Mouse (Mus musculus) limb, embryonic 11.5 days (tissue): Measurements from ENCODE around the gene Zc3h8. TPM values are rescaled to one million over a fixed set of nuclear protein-coding genes. Genes with fewer than 3 reads are reported as not detected.
A peak's percentile ranks its signal among the peaks of the same experiment; 100 is the strongest.

Experiments used
- ATAC-seq: fragments of 200-750 bp; cut with Nextera tagmentation; 2 replicates; pipeline ENCODE4 v1.8.0; 2017; ENCODE audit warnings: low read depth; ENCODE audit not compliant: insufficient number of reproducible peaks, low FRiP score, low TSS enrichment
- DNase-seq: peaks from one replicate; pipeline ENCODE4 v3.0.0-alpha.2; 2015; ENCODE audit warnings: low spot score
- H3K27ac ChIP-seq: fragments of 300-500 bp; sonication (generic); replicated peaks from 2 replicates; pipeline ENCODE4 v1.5.1; 2014; ENCODE audit warnings: low read depth, mild to moderate bottlenecking, low read length
- H3K27me3 ChIP-seq: fragments of 300-500 bp; sonication (generic); 2 replicates; pipeline ENCODE4 v1.6.1; 2014; ENCODE audit warnings: mild to moderate bottlenecking, low read length, mixed read lengths; ENCODE audit not compliant: control insufficient read depth, insufficient read depth
- H3K36me3 ChIP-seq: fragments of 300-500 bp; sonication (generic); 2 replicates; pipeline ENCODE4 v1.6.1; 2014; ENCODE audit warnings: mild to moderate bottlenecking, low read length, moderate library complexity, mixed read lengths; ENCODE audit not compliant: control insufficient read depth, insufficient read depth
- H3K4me1 ChIP-seq: fragments of 300-500 bp; sonication (generic); 2 replicates; pipeline ENCODE4 v1.6.1; 2014; ENCODE audit warnings: low read length, mixed read lengths; ENCODE audit not compliant: control insufficient read depth, insufficient read depth
- H3K4me2 ChIP-seq: fragments of 300-500 bp; sonication (generic); 2 replicates; pipeline ENCODE4 v1.6.1; 2014; ENCODE audit warnings: low read depth, mild to moderate bottlenecking, moderate library complexity; ENCODE audit not compliant: severe bottlenecking
- H3K4me3 ChIP-seq: fragments of 300-500 bp; sonication (generic); 2 replicates; pipeline ENCODE4 v1.5.1; 2014; ENCODE audit warnings: low read depth, low read length
- H3K9ac ChIP-seq: fragments of 300-500 bp; sonication (generic); 2 replicates; pipeline ENCODE4 v1.6.1; 2014; ENCODE audit warnings: mild to moderate bottlenecking, low read length
- H3K9me3 ChIP-seq: fragments of 300-500 bp; sonication (generic); 2 replicates; pipeline ENCODE4 v1.6.1; 2016; ENCODE audit warnings: low read length; ENCODE audit not compliant: control insufficient read depth
- WGBS: fragments of 180-500 bp; shearing (Covaris S2); extraction: QIAGEN DNeasy Blood & Tissue Kit; methylation state at CpG from one replicate; pipeline ENCODE4 v1.1.7; 2014; 5-methylcytosine and 5-hydroxymethylcytosine counted together
- polyA plus RNA-seq: library from polyadenylated mRNA; unstranded; fragments of >200 nt; fragmentation: Nextera tagmentation; extraction: Ambion mirVana; gene quantifications from 2 replicates; pipeline ENCODE4 v1.2.1, GENCODE M21; 2014

Gene Zc3h8
- polyA plus RNA-seq, 1 experiment from 2014 or later, result 8.5 TPM

GRCm38 (mm10) chr2:128966236-128966635 lies 22.4 kb upstream of the Zc3h8 start:
- H3K9ac ChIP-seq, result no peak overlapping the region
- WGBS, result 26% methylated on average over 6 of the region's 6 CpGs
- H3K27ac ChIP-seq, result no peak overlapping the region
- no peak for DNase-seq
- peak overlapping the region; percentile 71; the same call in 1 of the 2 replicates for H3K4me2 ChIP-seq
- no peaks in the 10 kb centered on the region for H3K36me3 ChIP-seq
- no peak for ATAC-seq
- H3K9me3 ChIP-seq, result no peaks in the 10 kb centered on the region
- H3K4me3 ChIP-seq, result peak overlapping the region; percentile 84; the same call in 1 of the 2 replicates
- no peaks in the 10 kb centered on the region for H3K27me3 ChIP-seq
- H3K4me1 ChIP-seq, result 0 out of 2 replicates have a peak, but pooled peaks cover 2% of the 10 kb centered on the region

- Histone ChIP-seq H3K4me1 (0 out of 2 replicates have a peak, but pooled peaks cover 2% of the 10 kb centered on the region), H3K27me3 (no peaks in the 10 kb centered on the region), H3K4me3 (no peak overlapping the region), H3K4me2 (no peak overlapping the region; the same call in 1 of the 2 replicates), H3K9me3 (no peaks in the 10 kb centered on the region), H3K36me3 (no peaks in the 10 kb centered on the region), H3K27ac (peak overlapping the region; percentile 53; the same call in 1 of the 2 replicates), H3K9ac (no peak overlapping the region)
- ATAC-seq, result no peak
- WGBS, result 21% methylated on average over 5 of the region's 5 CpGs
- DNase-seq, result peak; percentile 58
These were observed 21.7 kb upstream of the Zc3h8 start for GRCm38 (mm10) chr2:128965505-128966105.

- ATAC-seq, result no peak
These were observed 10.3 kb upstream of the Zc3h8 start for GRCm38 (mm10) chr2:128954186-128954585.

GRCm38 (mm10) chr2:128947962-128948588 lies 4.2 kb upstream of the Zc3h8 start:
- Histone ChIP-seq H3K36me3 (no peaks in the 10 kb centered on the region), H3K4me2 (no peak overlapping the region), H3K27me3 (no peaks in the 10 kb centered on the region), H3K4me3 (no peak overlapping the region), H3K9me3 (no peaks in the 10 kb centered on the region), H3K27ac (no peak overlapping the region), H3K9ac (no peak overlapping the region), H3K4me1 (no peaks in the 10 kb centered on the region)
- WGBS, result 37% methylated on average over 6 of the region's 6 CpGs
- ATAC-seq (no peak), DNase-seq (no peak)

More at GRCm38 (mm10) chr2:128954186-128954585, 10.3 kb upstream of the Zc3h8 start:
- Histone ChIP-seq H3K4me3 (no peak overlapping the region), H3K27ac (no peak overlapping the region), H3K4me2 (no peak overlapping the region), H3K36me3 (no peaks in the 10 kb centered on the region), H3K27me3 (no peaks in the 10 kb centered on the region), H3K9me3 (no peaks in the 10 kb centered on the region), H3K4me1 (no peaks in the 10 kb centered on the region), H3K9ac (no peak overlapping the region)
- no peak for DNase-seq

- peaks cover 4% of the 10 kb centered on the region; the same call in 1 of the 2 replicates for H3K36me3 ChIP-seq
- H3K27me3 ChIP-seq, result no peaks in the 10 kb centered on the region
- H3K4me1 ChIP-seq, result no peaks in the 10 kb centered on the region
- DNase-seq, result no peak
- no peak overlapping the region for H3K4me3 ChIP-seq
- H3K9me3 ChIP-seq, result no peaks in the 10 kb centered on the region
- WGBS, result 94% methylated on average over 3 of the region's 3 CpGs
- ATAC-seq, result no peak
- no peak overlapping the region for H3K9ac ChIP-seq
- no peak overlapping the region for H3K4me2 ChIP-seq
- H3K27ac ChIP-seq, result no peak overlapping the region
These were observed 7.6 kb downstream of the Zc3h8 start for GRCm38 (mm10) chr2:128936256-128936655.

- Histone ChIP-seq H3K27me3 (no peaks in the 10 kb centered on the region), H3K9ac (no peak overlapping the region), H3K27ac (no peak overlapping the region), H3K9me3 (no peaks in the 10 kb centered on the region), H3K4me3 (no peak overlapping the region), H3K36me3 (peaks cover 4% of the 10 kb centered on the region; the same call in 1 of the 2 replicates), H3K4me2 (no peak overlapping the region), H3K4me1 (no peaks in the 10 kb centered on the region)
- DNase-seq (no peak), ATAC-seq (no peak)
These were observed 13.2 kb downstream of the Zc3h8 start for GRCm38 (mm10) chr2:128930704-128931103.

- WGBS, result 76% methylated on average over 3 of the region's 3 CpGs
- Histone ChIP-seq H3K9me3 (no peaks in the 10 kb centered on the region), H3K4me2 (no peak overlapping the region), H3K27ac (no peak overlapping the region), H3K9ac (no peak overlapping the region), H3K36me3 (no peaks in the 10 kb centered on the region; the same call in 1 of the 2 replicates), H3K27me3 (no peaks in the 10 kb centered on the region), H3K4me3 (no peak overlapping the region), H3K4me1 (no peaks in the 10 kb centered on the region)
- ATAC-seq, result no peak
- no peak for DNase-seq
These were observed 15.4 kb downstream of the Zc3h8 start for GRCm38 (mm10) chr2:128928446-128928845.

GRCm38 (mm10) chr2:128924799-128925198 lies 19.1 kb downstream of the Zc3h8 start:
- H3K4me1 ChIP-seq, result no peaks in the 10 kb centered on the region
- DNase-seq, result no peak
- 86% methylated on average over 4 of the region's 4 CpGs for WGBS
- no peak overlapping the region for H3K27ac ChIP-seq
- no peak for ATAC-seq
- H3K4me3 ChIP-seq, result no peak overlapping the region
- no peaks in the 10 kb centered on the region; the same call in 1 of the 2 replicates for H3K36me3 ChIP-seq
- H3K9me3 ChIP-seq, result no peaks in the 10 kb centered on the region
- no peaks in the 10 kb centered on the region for H3K27me3 ChIP-seq
- no peak overlapping the region for H3K9ac ChIP-seq
- H3K4me2 ChIP-seq, result no peak overlapping the region
